Mouse (Mus musculus) midbrain, embryonic 12.5 days (tissue): Measurements from ENCODE around the gene Atp13a4. TPM values are rescaled to one million over a fixed set of nuclear protein-coding genes. Genes with fewer than 3 reads are reported as not detected.

Experiments
- ATAC-seq: fragments of 200-750 bp; cut with Nextera tagmentation; 2 replicates; pipeline ENCODE4 v1.8.0; 2017; ENCODE audit warnings: low read depth, moderate TSS enrichment, moderate library complexity; ENCODE audit not compliant: low FRiP score
- H3K27ac ChIP-seq: fragments of 300-500 bp; sonication (generic); replicated peaks from 2 replicates; pipeline ENCODE4 v1.5.1; 2016; ENCODE audit warnings: mild to moderate bottlenecking
- H3K27me3 ChIP-seq: fragments of 300-500 bp; sonication (generic); 2 replicates; pipeline ENCODE4 v1.6.1; 2016; ENCODE audit warnings: mild to moderate bottlenecking
- H3K36me3 ChIP-seq: fragments of 300-500 bp; sonication (generic); 2 replicates; pipeline ENCODE4 v1.6.1; 2016
- H3K4me1 ChIP-seq: fragments of 300-500 bp; sonication (generic); 2 replicates; pipeline ENCODE4 v1.6.1; 2016
- H3K4me2 ChIP-seq: fragments of 300-500 bp; sonication (generic); replicated peaks from 2 replicates; pipeline ENCODE4 v1.6.1; 2016; ENCODE audit warnings: mild to moderate bottlenecking, moderate library complexity
- H3K4me3 ChIP-seq: fragments of 300-500 bp; sonication (generic); 2 replicates; pipeline ENCODE4 v1.5.1; 2016; ENCODE audit warnings: mild to moderate bottlenecking
- H3K9ac ChIP-seq: fragments of 300-500 bp; sonication (generic); replicated peaks from 2 replicates; pipeline ENCODE4 v1.6.1; 2016; ENCODE audit warnings: mild to moderate bottlenecking, moderate library complexity
- H3K9me3 ChIP-seq: fragments of 300-500 bp; sonication (generic); 2 replicates; pipeline ENCODE4 v1.6.1; 2016; ENCODE audit warnings: mild to moderate bottlenecking
- WGBS: fragments of 180-500 bp; shearing (Covaris S2); methylation state at CpG from one replicate; pipeline ENCODE4 v1.1.7; 2016; 5-methylcytosine and 5-hydroxymethylcytosine counted together
- polyA plus RNA-seq: library from polyadenylated mRNA; unstranded; fragments of >200 nt; fragmentation: Nextera tagmentation; extraction: Ambion mirVana; gene quantifications from 2 replicates; pipeline ENCODE4 v1.2.1, GENCODE M21; 2016

Atp13a4 gene
- polyA plus RNA-seq, 1 experiment from 2014 or later = 0.26 TPM

DNA sequence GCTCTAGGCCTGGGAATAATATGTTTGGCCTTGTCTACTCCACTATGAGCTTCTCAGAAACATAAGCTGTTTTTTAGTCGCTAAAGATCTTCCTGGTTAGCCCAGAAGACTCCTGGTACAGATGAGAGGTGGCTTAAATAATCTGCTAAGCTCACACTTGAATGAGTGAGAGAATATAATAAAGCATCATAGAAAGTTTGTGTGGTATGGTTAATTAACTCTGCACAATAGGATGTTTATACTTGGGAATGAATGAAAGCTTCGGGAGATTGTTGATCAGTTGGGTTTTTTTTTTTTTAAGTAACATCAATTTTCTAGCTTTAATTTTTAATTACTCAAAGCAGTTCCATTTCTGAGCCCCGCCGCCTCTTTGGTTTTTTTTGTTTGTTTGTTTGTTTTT, 8.8 kb downstream of the Atp13a4 start:
- H3K4me3 ChIP-seq = no peak overlapping the region
- no peaks in the 10 kb centered on the region for H3K9me3 ChIP-seq
- no peak overlapping the region for H3K4me2 ChIP-seq
- WGBS = 85% methylated on average over 4 of the region's 4 CpGs
- H3K27ac ChIP-seq = no peak overlapping the region
- ATAC-seq = no peak
- no peaks in the 10 kb centered on the region for H3K36me3 ChIP-seq
- H3K27me3 ChIP-seq = no peaks in the 10 kb centered on the region
- no peak overlapping the region for H3K9ac ChIP-seq
- H3K4me1 ChIP-seq = no peaks in the 10 kb centered on the region; the same call in none of the 2 replicates

GRCm38 (mm10) chr16:29533641-29534040, 11.0 kb downstream of the Atp13a4 start:
- no peak overlapping the region for H3K9ac ChIP-seq
- H3K27me3 ChIP-seq = no peaks in the 10 kb centered on the region
- no peaks in the 10 kb centered on the region for H3K36me3 ChIP-seq
- 85% methylated on average over 6 of the region's 6 CpGs for WGBS
- no peaks in the 10 kb centered on the region; the same call in none of the 2 replicates for H3K4me1 ChIP-seq
- no peaks in the 10 kb centered on the region for H3K9me3 ChIP-seq
- H3K27ac ChIP-seq = no peak overlapping the region
- H3K4me3 ChIP-seq = no peak overlapping the region
- no peak overlapping the region for H3K4me2 ChIP-seq
- ATAC-seq = no peak

DNA sequence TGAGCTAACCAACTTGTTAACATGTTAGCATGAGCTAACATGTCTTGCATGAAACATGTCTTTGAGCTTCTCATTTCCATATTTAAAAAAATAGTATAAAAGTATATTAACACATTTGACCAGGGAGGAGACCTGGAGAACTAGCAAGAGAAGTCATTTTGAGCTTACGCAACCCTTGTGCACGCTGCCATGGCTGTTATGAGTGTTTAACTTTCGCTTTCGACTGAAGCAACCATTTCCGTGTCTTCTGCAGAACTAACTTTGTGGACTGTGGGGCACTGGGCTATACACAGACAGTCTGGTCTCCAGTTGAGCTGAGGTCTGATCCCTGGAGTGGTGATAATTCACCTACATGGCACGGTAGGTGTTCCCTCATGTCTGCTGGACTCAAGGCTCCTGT, 17.6 kb downstream of the Atp13a4 start:
- no peaks in the 10 kb centered on the region for H3K4me1 ChIP-seq
- WGBS = 94% methylated on average over 6 of the region's 6 CpGs

DNA sequence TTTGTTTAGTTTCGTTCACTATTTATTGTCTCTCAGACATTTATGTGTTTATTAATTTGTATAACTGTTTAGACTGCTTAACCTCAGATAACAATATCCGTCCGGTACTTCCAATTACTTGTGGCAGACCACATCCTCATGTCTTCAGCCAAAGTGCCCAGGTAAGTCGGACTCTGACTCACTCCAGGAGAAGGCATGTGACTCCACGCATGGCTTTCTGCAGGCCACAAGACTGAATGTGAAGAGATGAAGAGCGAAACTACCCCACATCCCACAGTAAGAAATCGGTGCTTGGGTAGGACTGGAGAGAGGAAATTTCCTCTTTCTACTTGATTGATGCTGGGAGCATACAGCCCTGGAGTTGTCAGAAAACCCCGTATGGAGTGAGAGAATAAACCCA, 18.1 kb downstream of the Atp13a4 start:
- H3K4me3 ChIP-seq = no peak overlapping the region
- WGBS = 90% methylated on average over 8 of the region's 8 CpGs
- no peaks in the 10 kb centered on the region for H3K9me3 ChIP-seq
- H3K4me2 ChIP-seq = no peak overlapping the region
- no peak for ATAC-seq
- H3K4me1 ChIP-seq = no peaks in the 10 kb centered on the region
- H3K9ac ChIP-seq = no peak overlapping the region
- H3K27me3 ChIP-seq = no peaks in the 10 kb centered on the region
- H3K36me3 ChIP-seq = no peaks in the 10 kb centered on the region
- no peak overlapping the region for H3K27ac ChIP-seq

More for the DNA sequence above, 17.6 kb downstream of the Atp13a4 start:
- Histone ChIP-seq H3K27ac (no peak overlapping the region), H3K27me3 (no peaks in the 10 kb centered on the region), H3K36me3 (no peaks in the 10 kb centered on the region), H3K9ac (no peak overlapping the region), H3K4me2 (no peak overlapping the region), H3K4me3 (no peak overlapping the region), H3K9me3 (no peaks in the 10 kb centered on the region)
- no peak for ATAC-seq

DNA sequence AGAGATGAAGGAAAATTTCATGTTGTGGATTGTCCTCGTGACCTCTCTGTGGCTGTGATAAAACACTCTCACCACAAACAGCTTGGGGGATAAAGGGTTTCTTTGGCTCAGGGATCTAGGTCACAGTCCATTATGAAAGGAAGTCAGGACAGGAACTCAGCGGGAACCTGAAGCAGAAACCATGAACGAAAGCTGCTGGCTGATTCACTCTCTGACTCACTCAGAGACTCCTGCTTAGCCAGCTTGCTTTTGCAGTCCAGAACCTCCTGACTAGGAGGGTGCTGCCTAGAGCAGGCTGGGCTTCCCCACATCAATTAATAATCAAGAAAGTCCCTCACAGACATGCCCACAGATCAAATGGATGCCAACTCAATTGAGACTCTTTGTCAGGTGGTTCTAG, 32.2 kb downstream of the Atp13a4 start:
- no peak overlapping the region for H3K27ac ChIP-seq
- no peak overlapping the region for H3K4me2 ChIP-seq
- 78% methylated on average over 3 of the region's 3 CpGs for WGBS
- H3K4me1 ChIP-seq = no peaks in the 10 kb centered on the region
- H3K4me3 ChIP-seq = no peak overlapping the region
- no peaks in the 10 kb centered on the region for H3K9me3 ChIP-seq
- no peaks in the 10 kb centered on the region for H3K36me3 ChIP-seq
- ATAC-seq = no peak
- no peak overlapping the region for H3K9ac ChIP-seq
- H3K27me3 ChIP-seq = no peaks in the 10 kb centered on the region

DNA sequence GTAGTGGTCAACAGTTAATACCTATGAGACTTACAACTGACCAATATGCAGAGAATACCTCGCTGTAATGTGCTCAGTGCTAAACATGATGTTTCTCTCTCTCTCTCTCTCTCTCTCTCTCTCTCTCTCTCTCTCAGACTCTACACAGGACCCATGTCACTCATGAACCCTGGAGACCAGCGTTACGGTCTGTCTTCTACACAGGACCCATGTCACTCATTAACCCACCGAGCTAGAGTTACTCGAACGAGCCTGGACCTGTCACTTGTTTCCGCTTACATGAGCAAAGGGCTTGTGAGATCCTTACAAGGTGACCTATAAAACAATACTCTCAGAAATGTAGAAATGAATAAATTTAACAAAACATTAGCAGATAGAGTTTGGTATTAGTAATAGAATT, 33.9 kb downstream of the Atp13a4 start:
- Histone ChIP-seq H3K36me3 (no peaks in the 10 kb centered on the region), H3K27ac (no peak overlapping the region), H3K4me3 (no peak overlapping the region), H3K4me1 (no peaks in the 10 kb centered on the region), H3K9ac (no peak overlapping the region), H3K27me3 (no peaks in the 10 kb centered on the region), H3K9me3 (no peaks in the 10 kb centered on the region), H3K4me2 (no peak overlapping the region)
- 89% methylated on average over 7 of the region's 7 CpGs for WGBS
- ATAC-seq = no peak

GRCm38 (mm10) chr16:29509881-29510280, 34.8 kb downstream of the Atp13a4 start:
- no peak overlapping the region for H3K27ac ChIP-seq
- no peaks in the 10 kb centered on the region for H3K9me3 ChIP-seq
- H3K4me1 ChIP-seq = no peaks in the 10 kb centered on the region
- no peak overlapping the region for H3K9ac ChIP-seq
- H3K4me3 ChIP-seq = no peak overlapping the region
- H3K36me3 ChIP-seq = no peaks in the 10 kb centered on the region
- no peak overlapping the region for H3K4me2 ChIP-seq
- H3K27me3 ChIP-seq = no peaks in the 10 kb centered on the region
- 84% methylated on average over 3 of the region's 3 CpGs for WGBS
- no peak for ATAC-seq

GRCm38 (mm10) chr16:29504671-29505070, 40.0 kb downstream of the Atp13a4 start:
- ATAC-seq = no peak
- no peaks in the 10 kb centered on the region for H3K36me3 ChIP-seq

GRCm38 (mm10) chr16:29504198-29504597, 40.5 kb downstream of the Atp13a4 start:
- no peak overlapping the region for H3K4me3 ChIP-seq
- no peak overlapping the region for H3K27ac ChIP-seq
- 83% methylated on average over 9 of the region's 9 CpGs for WGBS
- no peak overlapping the region for H3K4me2 ChIP-seq
- H3K27me3 ChIP-seq = 0 out of 2 replicates have a peak, but pooled peaks cover 3% of the 10 kb centered on the region
- no peaks in the 10 kb centered on the region for H3K4me1 ChIP-seq
- no peak for ATAC-seq
- H3K36me3 ChIP-seq = no peaks in the 10 kb centered on the region
- no peaks in the 10 kb centered on the region for H3K9me3 ChIP-seq
- H3K9ac ChIP-seq = no peak overlapping the region

More at GRCm38 (mm10) chr16:29504671-29505070, 40.0 kb downstream of the Atp13a4 start:
- H3K9me3 ChIP-seq = no peaks in the 10 kb centered on the region
- H3K4me2 ChIP-seq = no peak overlapping the region
- no peak overlapping the region for H3K4me3 ChIP-seq
- 80% methylated on average over 4 of the region's 4 CpGs for WGBS
- H3K27ac ChIP-seq = no peak overlapping the region
- 0 out of 2 replicates have a peak, but pooled peaks cover 3% of the 10 kb centered on the region for H3K27me3 ChIP-seq
- H3K9ac ChIP-seq = no peak overlapping the region
- H3K4me1 ChIP-seq = no peaks in the 10 kb centered on the region

GRCm38 (mm10) chr16:29491031-29491430, 53.6 kb downstream of the Atp13a4 start:
- Histone ChIP-seq H3K4me3 (no peak overlapping the region), H3K9ac (no peak overlapping the region), H3K4me2 (no peak overlapping the region), H3K4me1 (no peaks in the 10 kb centered on the region), H3K9me3 (no peaks in the 10 kb centered on the region), H3K27me3 (no peaks in the 10 kb centered on the region), H3K27ac (no peak overlapping the region), H3K36me3 (no peaks in the 10 kb centered on the region)
- no peak for ATAC-seq
- WGBS = 88% methylated on average over 3 of the region's 3 CpGs

GRCm38 (mm10) chr16:29481439-29481838, 63.2 kb downstream of the Atp13a4 start:
- Histone ChIP-seq H3K27ac (no peak overlapping the region), H3K9me3 (no peaks in the 10 kb centered on the region), H3K9ac (no peak overlapping the region), H3K36me3 (no peaks in the 10 kb centered on the region), H3K4me3 (no peak overlapping the region), H3K27me3 (no peaks in the 10 kb centered on the region), H3K4me2 (no peak overlapping the region), H3K4me1 (no peaks in the 10 kb centered on the region)
- no peak for ATAC-seq

DNA sequence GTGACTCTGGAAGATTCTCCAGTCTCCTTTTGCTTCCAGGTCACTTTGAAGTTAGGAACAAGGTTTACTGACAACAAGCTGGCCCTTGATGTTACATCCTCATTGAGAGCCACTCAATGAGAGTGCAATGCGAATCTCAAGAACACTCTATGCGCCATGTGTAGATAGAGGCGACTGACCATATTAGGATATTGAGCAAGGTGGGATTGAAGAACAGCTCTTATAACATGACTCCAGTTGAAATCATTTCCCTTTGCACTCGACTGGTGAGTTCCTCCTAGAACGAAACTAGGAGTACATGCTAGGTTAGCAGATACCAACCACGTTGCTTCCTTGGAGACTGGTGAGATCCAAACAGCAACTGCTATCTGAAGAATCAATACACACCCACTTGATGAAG, 64.3 kb downstream of the Atp13a4 start:
- Histone ChIP-seq H3K27me3 (no peaks in the 10 kb centered on the region), H3K4me1 (no peaks in the 10 kb centered on the region), H3K36me3 (no peaks in the 10 kb centered on the region), H3K27ac (no peak overlapping the region), H3K4me2 (no peak overlapping the region), H3K9ac (no peak overlapping the region), H3K9me3 (no peaks in the 10 kb centered on the region), H3K4me3 (no peak overlapping the region)
- 93% methylated on average over 6 of the region's 6 CpGs for WGBS
- ATAC-seq = no peak

DNA sequence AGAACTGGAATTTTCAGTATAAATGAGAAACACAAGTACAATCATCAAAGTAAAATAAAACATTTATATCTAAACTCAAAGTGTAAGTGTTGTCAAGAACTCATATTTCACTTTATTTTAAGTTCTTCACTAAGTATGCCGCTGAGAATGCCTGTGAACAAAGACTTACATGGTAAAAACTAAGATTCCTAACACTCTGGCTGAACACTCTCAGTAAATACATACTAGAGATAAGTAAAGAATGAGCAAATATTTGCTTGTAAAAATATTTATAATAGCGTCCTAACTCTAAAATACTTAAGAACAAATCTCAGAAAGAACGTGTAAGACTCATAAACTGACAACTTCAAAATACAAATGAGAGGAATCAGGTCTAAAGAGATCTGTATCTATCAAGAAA, 80.9 kb downstream of the Atp13a4 start:
- Histone ChIP-seq H3K9me3 (no peaks in the 10 kb centered on the region), H3K27ac (no peak overlapping the region), H3K9ac (no peak overlapping the region), H3K4me1 (no peaks in the 10 kb centered on the region), H3K27me3 (no peaks in the 10 kb centered on the region), H3K4me3 (no peak overlapping the region), H3K36me3 (no peaks in the 10 kb centered on the region), H3K4me2 (no peak overlapping the region)
- WGBS = 88% methylated on average over 3 of the region's 3 CpGs
- ATAC-seq = no peak
